Mouse (Mus musculus) midbrain, embryonic 14.5 days (tissue): ENCODE data around the gene Kcnd1. TPM values are rescaled to one million over a fixed set of nuclear protein-coding genes. Genes with fewer than 3 reads are reported as not detected.

ENCODE experiments used
- microRNA counts: library from miRNA; unstranded; fragments of <30 nt; microRNA quantifications from one replicate; lab custom pipeline; 2016
- microRNA-seq: library from miRNA; unstranded; fragments of <30 nt; microRNA quantifications from one replicate; pipeline ENCODE4, GENCODE M21; 2016
- polyA plus RNA-seq: library from polyadenylated mRNA; unstranded; fragments of >200 nt; fragmentation: Nextera tagmentation; extraction: Ambion mirVana; gene quantifications from 2 replicates; pipeline ENCODE4 v1.2.1, GENCODE M21; 2014

The Kcnd1 gene
- polyA plus RNA-seq, 1 experiment from 2014 or later: 1.7 TPM

MicroRNA genes within 50 kb of the gene (microRNA counts, 519-probe panel; counts per million panel counts)
- microRNA mmu-miR-1198 (lab: Ali Mortazavi, UCI): 5,221 counts per million, percentile 56 among the panel's probes with 10 or more counts

Small RNA genes lying within 50 kb of the gene (microRNA-seq; reads per million reads assigned to microRNA genes)
- 67.6 reads per million, percentile 51 among the genes with 10 or more reads in this experiment for gene Mir1198

Other genes starting within 250 kb of the Kcnd1 start
- 0.58 TPM in 1 of 2 replicates, not detected in the other for gene Foxp3, start 248.6 kb upstream of the Kcnd1 start, polyA plus RNA-seq
- 4.0 and 6.8 TPM in 2 replicates for gene Ppp1r3f, start 248.0 kb upstream of the Kcnd1 start, polyA plus RNA-seq
- 29.8 and 30.1 TPM in 2 replicates for gene Ccdc22, start 216.8 kb upstream of the Kcnd1 start, polyA plus RNA-seq
- 0.04 TPM in 1 of 2 replicates, not detected in the other for gene Cacna1f, start 215.2 kb upstream of the Kcnd1 start, polyA plus RNA-seq
- gene Syp, start 183.8 kb upstream of the Kcnd1 start, polyA plus RNA-seq: 81.7 and 125 TPM in 2 replicates
- 0.89 and 1.4 TPM in 2 replicates for gene Prickle3, start 165.0 kb upstream of the Kcnd1 start, polyA plus RNA-seq
- 11.2 and 22.4 TPM in 2 replicates for gene Plp2, start 150.9 kb upstream of the Kcnd1 start, polyA plus RNA-seq
- 0.16 TPM in 2 replicates for gene Magix, start 141.0 kb upstream of the Kcnd1 start, polyA plus RNA-seq
- gene Gpkow, start 125.2 kb upstream of the Kcnd1 start, polyA plus RNA-seq: 39.3 and 53.8 TPM in 2 replicates
- 23.9 and 29.5 TPM in 2 replicates for gene Wdr45, start 108.0 kb upstream of the Kcnd1 start, polyA plus RNA-seq
- not detected in 2 replicates for gene Gm45208, start 100.0 kb upstream of the Kcnd1 start, polyA plus RNA-seq
- gene Praf2, start 93.8 kb upstream of the Kcnd1 start, polyA plus RNA-seq: 126 and 144 TPM in 2 replicates
- gene Ccdc120, start 71.4 kb upstream of the Kcnd1 start, polyA plus RNA-seq: 72.2 and 73.0 TPM in 2 replicates
- gene Tfe3, start 59.7 kb upstream of the Kcnd1 start, polyA plus RNA-seq: 21.7 and 21.8 TPM in 2 replicates
- 56.0 and 56.6 TPM in 2 replicates for gene Gripap1, start 32.5 kb upstream of the Kcnd1 start, polyA plus RNA-seq
- gene Otud5, start 19.1 kb downstream of the Kcnd1 start, polyA plus RNA-seq: 32.3 and 38.0 TPM in 2 replicates
- 13.9 and 18.8 TPM in 2 replicates for gene Pim2, start 56.0 kb downstream of the Kcnd1 start, polyA plus RNA-seq
- gene Slc35a2, start 61.7 kb downstream of the Kcnd1 start, polyA plus RNA-seq: 17.4 and 24.6 TPM in 2 replicates
- gene Pqbp1, start 77.0 kb downstream of the Kcnd1 start, polyA plus RNA-seq: 181 and 219 TPM in 2 replicates
- 171 and 214 TPM in 2 replicates for gene Timm17b, start 77.1 kb downstream of the Kcnd1 start, polyA plus RNA-seq
- gene Gm10491, start 85.5 kb downstream of the Kcnd1 start, polyA plus RNA-seq: not detected in 2 replicates
- not detected in 2 replicates for gene Gm10490, start 87.3 kb downstream of the Kcnd1 start, polyA plus RNA-seq
- 197 and 199 TPM in 2 replicates for gene Pcsk1n, start 97.5 kb downstream of the Kcnd1 start, polyA plus RNA-seq
- gene Eras, start 106.3 kb downstream of the Kcnd1 start, polyA plus RNA-seq: not detected in 2 replicates
- gene Hdac6, start 125.6 kb downstream of the Kcnd1 start, polyA plus RNA-seq: 59.7 and 70.2 TPM in 2 replicates
- 0.11 TPM in 1 of 2 replicates, not detected in the other for gene Gata1, start 155.8 kb downstream of the Kcnd1 start, polyA plus RNA-seq
- not detected in 2 replicates for gene Glod5, start 196.2 kb downstream of the Kcnd1 start, polyA plus RNA-seq